Mouse (Mus musculus): Measurements from ENCODE around the gene Cdk2.

Cdk2 gene

GRCm38 (mm10) chr10:128655254-128655653 lies 49.6 kb downstream of the Cdk2 start:
- no peak for DNase-seq (ENCODE audit: low read depth)

DNA sequence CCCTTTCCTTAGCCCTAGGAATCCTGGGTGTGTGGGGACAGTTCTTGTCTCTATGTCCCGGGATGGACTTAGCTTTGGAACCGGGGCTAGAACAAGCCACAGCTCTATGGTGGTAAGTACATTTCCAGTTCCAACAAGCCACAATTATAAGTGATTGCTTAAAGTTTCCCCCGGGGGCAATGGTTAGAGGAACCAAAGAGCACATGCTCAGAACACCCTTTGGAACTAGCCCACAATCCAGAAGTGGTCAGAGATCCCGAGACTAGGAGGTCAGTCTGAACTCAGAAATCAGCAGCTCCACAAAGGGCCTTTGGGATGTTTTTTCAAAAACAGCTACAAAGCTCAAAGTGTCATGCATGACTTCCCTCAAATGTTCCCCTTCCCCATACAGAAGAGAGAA lies 51.0 kb downstream of the Cdk2 start:
- DNase-seq (ENCODE audit: low read depth), result no peak
